Mouse (Mus musculus) layer of hippocampus, adult 8-10 months (tissue): Measurements from ENCODE around the gene Olfr1417. TPM values are rescaled to one million over a fixed set of nuclear protein-coding genes. Genes with fewer than 3 reads are reported as not detected.
A peak's percentile ranks its signal among the peaks of the same experiment; 100 is the strongest.

ENCODE experiments used
- DNase-seq, 2 experiments: peaks; one replicate each; pipeline ENCODE4 v3.0.0; 2022; ENCODE audit warnings: low spot score in 2 of 2
- total RNA-seq, 4 experiments: library from RNA; stranded (reverse); gene quantifications; 2 replicates each; pipeline ENCODE4 v1.2.4; 2022

Olfr1417 gene
- total RNA-seq, 4 experiments from 2014 or later: not detected

GRCm38 (mm10) chr19:11810856-11811255 is 28.2 kb downstream of the Olfr1417 start:
- DNase-seq: no peak

GRCm38 (mm10) chr19:11810003-11810758 is 28.8 kb downstream of the Olfr1417 start:
- DNase-seq: no peak

- DNase-seq: no peak
Measured at GRCm38 (mm10) chr19:11808452-11808851, 30.6 kb downstream of the Olfr1417 start.

- DNase-seq: no peak
Measured at GRCm38 (mm10) chr19:11807822-11808221, 31.2 kb downstream of the Olfr1417 start.

GRCm38 (mm10) chr19:11807251-11807650 is 31.8 kb downstream of the Olfr1417 start:
- DNase-seq: no peak

GRCm38 (mm10) chr19:11804423-11804822 is 34.6 kb downstream of the Olfr1417 start:
- DNase-seq: no peak

- DNase-seq: no peak
Measured at GRCm38 (mm10) chr19:11800531-11801315, 38.3 kb downstream of the Olfr1417 start.

- DNase-seq: no peak
Measured at GRCm38 (mm10) chr19:11794447-11794846, 44.6 kb downstream of the Olfr1417 start.

GRCm38 (mm10) chr19:11793741-11794359 is 45.2 kb downstream of the Olfr1417 start:
- DNase-seq: no peak

GRCm38 (mm10) chr19:11791825-11792224 is 47.2 kb downstream of the Olfr1417 start:
- DNase-seq: no peak

- no peak for DNase-seq
Measured at GRCm38 (mm10) chr19:11788876-11789275, 50.1 kb downstream of the Olfr1417 start.

GRCm38 (mm10) chr19:11787826-11788225 is 51.2 kb downstream of the Olfr1417 start:
- no peak for DNase-seq

GRCm38 (mm10) chr19:11785409-11786154 is 53.4 kb downstream of the Olfr1417 start:
- DNase-seq: no peak

GRCm38 (mm10) chr19:11777191-11777865 is 61.7 kb downstream of the Olfr1417 start:
- DNase-seq: peak in 1 of 2 experiments; percentile 74

Other genes with a start within 250 kb of the Olfr1417 start
- 1 to 10 TPM; 1.7 to 4.7 (median 2.7) TPM for gene Ms4a6d, start 234.4 kb downstream of the Olfr1417 start, total RNA-seq
- gene Ms4a2, start 215.5 kb downstream of the Olfr1417 start, total RNA-seq: not detected
- gene Ms4a3, start 198.4 kb downstream of the Olfr1417 start, total RNA-seq: under 1 TPM in 1 of 4 experiments, not detected in 3; 0.40 TPM
- gene Oosp2, start 178.7 kb downstream of the Olfr1417 start, total RNA-seq: not detected
- gene Oosp1, start 148.1 kb downstream of the Olfr1417 start, total RNA-seq: not detected
- gene Oosp3, start 142.2 kb downstream of the Olfr1417 start, total RNA-seq: not detected
- gene Gif, start 91.7 kb downstream of the Olfr1417 start, total RNA-seq: not detected
- 10 to 100 TPM; 34.2 to 38.5 (median 36.3) TPM for gene Mrpl16, start 68.8 kb downstream of the Olfr1417 start, total RNA-seq
- 10 to 100 TPM; 29.3 to 38.0 (median 34.6) TPM for gene Stx3, start 19.8 kb downstream of the Olfr1417 start, total RNA-seq
- not detected for gene Olfr1418, start 21.8 kb upstream of the Olfr1417 start, total RNA-seq
- gene Olfr1419, start 35.9 kb upstream of the Olfr1417 start, total RNA-seq: not detected
- gene Olfr1420, start 47.3 kb upstream of the Olfr1417 start, total RNA-seq: not detected
- 10 to 100 TPM; 21.5 to 22.9 (median 22.3) TPM for gene Patl1, start 73.2 kb upstream of the Olfr1417 start, total RNA-seq
- 10 to 100 TPM; 49.6 to 55.3 (median 53.3) TPM for gene Osbp, start 126.7 kb upstream of the Olfr1417 start, total RNA-seq
- gene Olfr1423, start 202.1 kb upstream of the Olfr1417 start, total RNA-seq: not detected
- not detected for gene Olfr1424, start 223.5 kb upstream of the Olfr1417 start, total RNA-seq
- not detected for gene Olfr1425, start 238.5 kb upstream of the Olfr1417 start, total RNA-seq